Mouse (Mus musculus) embryonic fibroblast, embryonic 13.5 days (primary cell): ENCODE measurements at regions not wholly inside any gene's neighbourhood (a gene's known extent, or its start where the extent isn't known, plus 50 kb on each side); places are given as distances from the start of the nearest gene placed in this dataset.
"Not testable (repeated sequence)": the region's sequence is repeated elsewhere in the genome, so short reads cannot be mapped to it uniquely, and the experiment has no call there.

ENCODE experiments used
- H3K27ac ChIP-seq: 2 replicates; pipeline ENCODE4 v1.5.1; 2012; ENCODE audit warnings: low read length, control low read depth, inconsistent platforms; ENCODE audit not compliant: insufficient read depth
- H3K4me1 ChIP-seq: 2 replicates; pipeline ENCODE4 v1.6.1; 2011; ENCODE audit warnings: low read length; ENCODE audit not compliant: control insufficient read depth, insufficient read depth
- H3K4me3 ChIP-seq: 2 replicates; pipeline ENCODE4 v1.5.1; 2011; ENCODE audit warnings: mild to moderate bottlenecking, control low read depth, low read length; ENCODE audit not compliant: insufficient read depth
- CTCF ChIP-seq: IDR thresholded peaks from 2 replicates; pipeline ENCODE4 v1.5.1; 2011; ENCODE audit warnings: mild to moderate bottlenecking, control low read depth, low read length, moderate library complexity, borderline replicate concordance; ENCODE audit not compliant: insufficient read depth
- POLR2A ChIP-seq: IDR thresholded peaks from 2 replicates; pipeline ENCODE4 v1.6.1; 2011; ENCODE audit warnings: low read depth, mild to moderate bottlenecking, control low read depth, low read length, moderate library complexity

DNA sequence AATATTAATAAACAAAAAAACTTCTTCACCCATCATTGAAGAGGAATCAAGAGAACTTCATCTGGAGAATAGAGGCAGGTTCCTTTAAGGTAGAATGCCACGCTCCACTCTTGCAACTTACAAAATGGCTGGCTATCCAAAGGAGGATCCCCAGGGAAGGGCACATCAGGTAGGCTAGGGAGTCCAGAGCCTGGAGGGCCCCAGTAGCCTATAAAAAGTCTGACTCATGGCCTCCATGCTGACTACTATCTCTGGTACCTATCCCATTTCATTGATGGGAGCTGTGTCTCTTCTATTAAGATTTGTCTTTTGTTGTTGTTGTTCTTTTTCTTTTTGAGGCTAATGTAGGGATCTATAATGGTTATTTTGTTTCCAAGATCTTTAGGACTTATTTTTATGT is 294.4 kb upstream of the Nr5a2 start:
- H3K27ac ChIP-seq = no peak overlapping the region
- no peak for TF ChIP-seq CTCF
- no peak for TF ChIP-seq POLR2A
- no peak overlapping the region for H3K4me3 ChIP-seq
- no peaks in the 10 kb centered on the region for H3K4me1 ChIP-seq

DNA sequence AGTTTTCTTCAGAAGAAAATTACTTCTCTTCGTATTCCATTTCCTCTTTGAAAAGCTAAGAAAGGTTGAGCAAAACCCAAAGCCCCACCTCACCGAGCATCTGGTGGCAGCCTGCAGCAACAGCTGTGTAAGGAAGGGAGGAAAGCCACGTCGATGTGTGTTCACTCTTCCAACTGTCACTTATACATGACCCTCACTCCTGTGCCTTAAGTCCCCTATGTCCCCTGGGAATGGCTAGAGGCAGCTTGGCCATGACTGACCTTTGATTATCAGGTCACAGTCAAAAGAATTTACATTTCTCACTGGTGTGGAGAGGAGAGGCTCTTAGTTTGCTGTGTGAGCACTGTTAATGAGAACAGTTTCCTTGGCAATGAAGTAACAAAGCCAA is 266.8 kb upstream of the Nr5a2 start:
- H3K27ac ChIP-seq = no peak overlapping the region
- TF ChIP-seq CTCF (no peak), POLR2A (no peak)
- no peak overlapping the region for H3K4me3 ChIP-seq
- H3K4me1 ChIP-seq = no peaks in the 10 kb centered on the region

DNA sequence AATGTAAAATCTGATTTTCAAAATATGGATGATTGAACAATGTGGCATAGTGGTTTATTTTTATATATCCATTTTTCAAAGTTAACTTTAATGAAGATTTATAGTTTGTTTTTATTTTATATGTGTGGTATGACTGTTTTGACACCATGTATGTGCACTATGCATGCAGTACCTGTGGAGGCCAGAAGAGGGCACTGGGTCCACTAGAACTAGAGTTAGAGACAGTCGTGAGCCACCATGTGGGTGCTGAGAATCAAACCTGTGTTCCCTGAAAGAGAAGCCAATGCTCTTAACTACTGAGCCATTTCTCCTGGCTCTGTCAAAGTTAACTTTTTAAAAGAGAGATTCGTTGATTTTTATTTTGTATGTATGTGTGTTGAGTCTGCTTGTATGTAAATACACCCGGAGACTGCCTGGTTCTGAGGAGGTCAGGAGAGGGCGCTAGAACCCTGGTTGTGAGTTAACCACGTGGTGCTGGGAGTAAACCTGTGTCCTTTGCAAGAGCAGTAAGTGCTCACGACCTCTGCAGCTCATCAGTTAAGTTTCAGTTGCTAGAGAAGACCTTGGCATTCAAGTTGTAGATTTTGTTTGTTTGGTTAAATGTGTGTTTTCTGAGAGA is 266.3 kb upstream of the Nr5a2 start:
- Histone ChIP-seq H3K4me1 (no peaks in the 10 kb centered on the region), H3K4me3 (no peak overlapping the region), H3K27ac (no peak overlapping the region)
- no peak for TF ChIP-seq CTCF
- no peak for TF ChIP-seq POLR2A

DNA sequence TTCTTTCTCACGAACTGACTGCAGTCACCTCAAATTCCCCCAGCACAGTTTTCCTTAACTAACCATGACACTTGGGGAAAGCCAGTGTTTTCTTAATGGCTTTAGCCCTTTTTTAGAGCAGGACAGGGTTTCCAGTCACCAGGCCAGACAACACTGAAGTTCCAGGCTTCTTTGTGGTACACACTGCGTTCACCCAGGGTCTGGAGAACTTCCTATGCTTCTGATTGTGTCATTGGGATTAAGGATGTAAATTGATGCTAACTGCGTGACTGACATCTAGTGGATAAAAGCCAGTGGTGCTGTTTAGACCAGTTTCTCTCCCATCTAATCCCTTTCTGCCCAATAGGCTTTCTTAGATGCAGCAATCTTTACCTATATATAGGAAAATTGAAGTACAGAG is 265.2 kb upstream of the Nr5a2 start:
- TF ChIP-seq CTCF (0 out of 2 replicates have a peak, but pooled peaks have one; percentile 14), POLR2A (no peak)
- Histone ChIP-seq H3K27ac (no peak overlapping the region), H3K4me1 (no peaks in the 10 kb centered on the region), H3K4me3 (no peak overlapping the region)

DNA sequence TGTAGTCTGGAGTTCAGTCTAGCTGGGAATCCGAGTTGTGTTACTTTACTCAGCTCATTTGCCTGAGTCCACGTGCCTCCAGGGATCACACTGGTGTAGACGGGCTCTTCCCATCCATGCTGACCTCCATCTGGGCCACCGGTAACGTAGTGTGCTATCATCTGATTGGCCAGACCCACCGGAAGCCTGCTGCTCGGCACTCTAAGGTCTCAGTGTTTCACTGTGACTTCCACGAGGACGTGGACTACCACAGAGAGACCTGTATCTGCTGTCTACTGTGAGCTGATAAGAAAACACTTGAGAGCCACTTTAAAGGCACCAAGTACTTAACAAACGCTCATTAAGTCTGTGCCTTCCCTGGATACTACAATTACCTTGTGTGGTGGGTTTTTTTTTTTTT is 262.8 kb upstream of the Nr5a2 start:
- Histone ChIP-seq H3K27ac (no peak overlapping the region), H3K4me3 (no peak overlapping the region), H3K4me1 (no peaks in the 10 kb centered on the region)
- no peak for TF ChIP-seq CTCF
- no peak for TF ChIP-seq POLR2A

DNA sequence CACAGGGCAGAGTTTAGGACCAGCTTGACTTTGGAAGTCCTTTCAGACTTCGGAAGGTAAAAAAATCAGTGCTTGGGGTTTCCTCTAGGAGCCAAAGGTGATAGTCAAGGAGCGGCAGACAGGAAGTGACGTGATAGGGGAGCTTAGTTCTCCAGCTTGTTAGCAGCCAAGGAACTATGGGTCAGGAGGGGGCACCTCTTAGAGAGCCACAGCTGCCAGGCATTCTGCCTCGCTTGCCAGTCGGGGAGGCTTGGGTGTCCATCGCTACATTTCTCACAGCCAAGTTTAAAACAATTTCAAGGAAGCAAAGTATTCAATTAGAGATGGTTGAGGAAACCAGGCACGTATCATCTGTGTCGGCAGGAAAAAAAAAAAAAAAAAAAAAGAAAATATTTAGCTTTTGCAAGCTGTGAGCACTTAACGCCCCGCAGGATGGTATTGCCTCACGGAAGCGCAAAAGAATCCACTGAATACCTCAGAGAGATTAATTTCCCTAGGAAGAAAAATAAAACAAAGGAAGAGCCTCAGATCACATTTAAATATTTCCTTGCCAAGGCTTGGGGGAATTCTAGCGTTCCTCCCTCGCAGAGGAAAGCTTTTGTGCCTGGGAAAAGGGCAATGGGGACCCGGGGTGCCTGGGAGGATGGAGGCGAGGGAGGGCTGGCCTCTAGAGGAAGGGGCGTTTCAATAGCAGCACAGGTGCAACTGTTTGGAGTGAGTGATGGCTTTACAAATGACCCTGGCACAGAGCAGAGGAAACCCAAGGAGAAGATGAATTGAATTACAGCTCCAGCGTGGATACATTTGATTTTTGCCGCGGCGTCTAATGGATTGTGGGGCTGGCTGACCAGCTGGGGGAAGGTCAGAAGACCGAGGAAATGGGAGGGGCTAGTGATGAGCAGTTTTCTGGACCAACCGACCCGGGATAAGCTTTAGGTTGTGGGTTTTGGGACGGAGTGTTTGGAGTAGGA is 261.1 kb upstream of the Nr5a2 start:
- Histone ChIP-seq H3K4me1 (no peaks in the 10 kb centered on the region), H3K4me3 (peak overlapping the region; percentile 29), H3K27ac (no peak overlapping the region)
- TF ChIP-seq CTCF (no peak), POLR2A (no peak)

DNA sequence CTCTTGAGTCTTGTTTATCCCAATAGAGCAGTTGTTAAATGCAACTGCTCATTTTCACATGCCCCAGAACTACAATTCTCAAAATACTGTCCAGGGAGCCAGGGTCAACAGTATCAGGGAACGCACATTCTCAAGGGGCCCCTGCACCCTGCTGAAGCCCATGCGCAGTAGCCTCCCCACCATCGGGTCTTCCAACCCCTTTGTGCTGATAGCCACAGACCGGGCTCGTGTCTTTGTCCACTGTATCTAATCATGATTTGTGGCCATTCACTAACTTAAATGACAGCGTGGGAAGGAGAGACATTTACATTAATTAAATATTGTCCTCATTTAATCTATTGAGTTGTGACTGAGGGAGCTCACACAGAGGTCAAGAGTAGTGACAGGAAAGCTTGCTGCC is 260.0 kb upstream of the Nr5a2 start:
- no peaks in the 10 kb centered on the region for H3K4me1 ChIP-seq
- no peak overlapping the region for H3K27ac ChIP-seq
- TF ChIP-seq POLR2A = no peak
- TF ChIP-seq CTCF = no peak
- no peak overlapping the region for H3K4me3 ChIP-seq

DNA sequence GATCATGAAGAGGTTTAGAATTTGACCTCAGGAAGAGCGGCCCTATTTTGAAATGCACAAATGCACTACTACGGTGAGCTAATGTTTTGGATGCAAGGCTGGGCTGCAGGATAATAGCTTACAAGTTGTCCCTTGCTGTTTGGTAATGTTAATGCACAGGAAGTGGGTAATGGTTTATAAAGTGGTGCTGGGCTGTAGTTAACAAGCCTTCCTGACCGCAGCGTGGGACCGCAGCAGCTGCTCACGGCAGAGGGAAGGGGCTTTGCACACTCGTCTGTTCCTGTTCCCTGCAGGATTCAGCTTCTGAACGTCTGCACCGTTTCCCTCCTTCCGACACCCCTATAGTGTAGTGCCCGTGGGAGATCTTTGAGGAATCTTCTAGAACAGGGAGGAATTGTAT is 258.4 kb upstream of the Nr5a2 start:
- Histone ChIP-seq H3K4me1 (no peaks in the 10 kb centered on the region), H3K4me3 (no peak overlapping the region), H3K27ac (no peak overlapping the region)
- TF ChIP-seq CTCF = no peak
- TF ChIP-seq POLR2A = no peak

DNA sequence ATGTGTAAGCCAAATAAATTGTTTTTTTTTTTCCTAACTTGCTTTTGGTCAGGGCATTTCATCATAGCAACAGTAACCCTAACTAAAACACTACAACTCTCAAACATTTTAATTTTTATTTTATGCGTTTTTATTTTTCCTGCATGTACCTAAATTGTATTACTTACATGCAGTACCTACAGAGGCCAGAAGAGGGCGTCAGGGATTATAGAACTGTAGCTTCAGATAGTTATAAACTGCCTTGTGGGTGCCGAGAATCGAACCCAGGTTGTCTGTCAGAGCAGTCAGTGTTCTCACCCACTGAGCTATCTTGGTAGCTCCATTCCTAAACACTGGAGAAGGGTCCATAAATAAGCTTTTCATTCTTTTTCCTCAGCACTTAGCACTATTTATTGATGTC is 257.8 kb upstream of the Nr5a2 start:
- H3K4me1 ChIP-seq = no peaks in the 10 kb centered on the region
- TF ChIP-seq CTCF = no peak
- no peak for TF ChIP-seq POLR2A
- no peak overlapping the region for H3K4me3 ChIP-seq
- no peak overlapping the region for H3K27ac ChIP-seq

DNA sequence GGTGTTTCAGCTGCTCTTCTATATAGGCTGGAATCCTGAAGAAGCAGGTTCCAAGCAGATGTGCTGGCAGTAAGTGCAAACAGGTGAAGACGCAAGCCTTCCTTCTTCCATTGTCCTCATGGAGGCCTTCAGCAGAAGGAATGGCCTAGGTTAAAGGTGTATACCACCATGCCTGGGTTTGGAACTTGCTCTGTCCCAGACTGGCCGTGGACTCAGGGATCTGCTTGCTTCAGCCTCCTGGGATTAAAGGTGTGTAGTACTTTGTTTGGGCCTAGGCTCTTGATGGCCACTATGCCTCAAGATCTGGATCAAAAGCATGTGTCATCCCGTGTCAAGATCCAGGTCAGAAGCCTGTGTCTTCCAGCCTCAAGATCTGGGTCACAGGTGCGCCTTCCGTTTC is 257.0 kb upstream of the Nr5a2 start:
- Histone ChIP-seq H3K4me1 (no peaks in the 10 kb centered on the region), H3K27ac (no peak overlapping the region), H3K4me3 (no peak overlapping the region)
- no peak for TF ChIP-seq CTCF
- TF ChIP-seq POLR2A = no peak

DNA sequence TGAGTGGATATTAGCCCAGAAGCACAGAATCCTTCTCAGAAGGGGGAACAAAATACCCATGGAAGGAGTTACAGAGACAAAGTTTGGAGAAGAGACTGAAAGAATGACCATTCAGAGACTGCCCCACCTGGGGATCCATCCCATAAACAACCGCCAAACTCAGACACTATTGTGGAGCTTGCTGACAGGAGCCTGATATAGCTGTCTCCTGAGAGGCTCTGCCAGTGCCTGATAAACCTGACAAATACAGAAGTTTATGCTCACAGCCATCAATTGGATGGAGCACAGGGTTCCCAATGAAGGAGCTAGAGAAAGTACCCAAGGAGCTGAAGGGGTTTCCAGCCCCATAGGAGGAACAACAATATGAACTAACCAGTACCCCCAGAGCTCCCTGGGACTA is 254.1 kb upstream of the Nr5a2 start:
- H3K4me3 ChIP-seq, H3K27ac ChIP-seq, H3K4me1 ChIP-seq: not testable (repeated sequence)
